Mouse (Mus musculus): ENCODE measurements around the gene Srbd1.

Gene Srbd1

GRCm38 (mm10) chr17:86145079-86145951 is at the start of gene Srbd1:
Srbd1 (minus strand) TSS chr17:86145175.
- DNase-seq, result peak; percentile 92 to 93

DNA sequence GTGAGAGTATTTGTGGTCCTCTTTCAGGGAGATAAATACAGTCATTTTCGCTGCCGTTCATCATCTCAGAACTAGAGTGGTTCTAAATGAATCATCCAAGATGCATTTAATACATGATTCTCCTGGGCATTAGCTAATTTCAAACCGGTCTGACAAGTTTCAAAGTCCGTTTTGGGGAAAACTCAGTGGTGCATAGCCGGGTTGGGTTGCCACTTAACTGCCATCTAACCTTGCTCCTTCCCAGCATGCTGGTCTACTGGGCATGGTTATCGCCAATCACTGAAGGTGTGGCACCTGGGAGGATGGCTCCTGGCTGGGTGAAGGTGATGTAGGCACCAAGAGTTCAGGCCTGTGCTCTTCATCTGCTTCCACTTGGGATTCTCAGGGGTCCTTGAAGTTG is 49.0 kb upstream of the Srbd1 start:
- DNase-seq, result no peak

DNA sequence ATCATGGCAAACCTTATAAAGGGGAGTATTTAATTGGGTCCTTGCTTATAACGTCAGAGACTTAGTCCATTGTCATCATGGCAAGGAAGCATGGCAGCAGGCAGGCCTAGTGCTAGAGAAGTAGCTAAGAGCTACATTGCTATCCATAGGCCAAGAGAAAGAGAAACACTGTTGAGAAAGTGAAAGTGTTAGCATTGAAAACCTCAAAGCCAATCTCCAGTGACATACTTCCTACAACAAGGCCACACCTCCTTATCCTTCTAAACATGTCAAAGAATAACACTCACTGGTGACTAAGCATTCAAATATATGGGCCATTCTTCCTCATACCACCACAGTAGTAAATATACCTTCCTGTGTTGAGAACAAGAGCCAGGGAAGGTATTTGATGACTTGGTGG is 42.8 kb upstream of the Srbd1 start:
- DNase-seq, result no peak

- no peak for DNase-seq
Observed at GRCm38 (mm10) chr17:86185584-86185983, 40.6 kb upstream of the Srbd1 start.

DNA sequence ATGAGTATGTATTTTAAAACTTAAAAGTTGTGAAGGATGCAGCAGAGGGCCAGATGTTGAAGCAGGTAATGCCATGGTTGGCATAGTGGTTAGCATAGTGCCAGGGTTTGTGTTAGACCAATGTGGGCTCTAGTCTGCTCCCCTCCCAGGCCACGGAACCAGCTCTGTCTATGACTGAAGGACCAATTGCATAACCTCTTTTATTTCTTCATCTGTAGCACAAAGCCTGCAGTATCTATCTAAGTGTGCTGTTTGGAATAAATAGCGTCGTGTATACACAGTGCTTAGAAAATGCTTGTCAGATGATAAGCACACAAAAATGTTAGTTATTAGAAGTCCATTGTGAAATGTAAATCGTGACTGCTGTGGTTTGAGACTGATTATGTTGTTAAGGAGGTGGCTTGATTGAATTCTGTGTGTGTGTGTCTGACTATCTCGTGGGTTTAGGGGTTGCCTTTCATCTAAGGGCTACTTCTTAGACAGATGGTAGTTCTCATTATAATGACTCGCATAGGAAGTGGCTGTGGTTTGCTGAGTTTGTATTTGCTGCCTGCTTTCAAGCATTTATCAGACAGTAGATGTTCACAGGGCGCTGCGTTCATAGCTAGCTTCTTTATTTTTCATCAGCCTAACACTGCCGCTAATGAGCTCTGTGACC is 39.7 kb upstream of the Srbd1 start:
- DNase-seq, result no peak

DNA sequence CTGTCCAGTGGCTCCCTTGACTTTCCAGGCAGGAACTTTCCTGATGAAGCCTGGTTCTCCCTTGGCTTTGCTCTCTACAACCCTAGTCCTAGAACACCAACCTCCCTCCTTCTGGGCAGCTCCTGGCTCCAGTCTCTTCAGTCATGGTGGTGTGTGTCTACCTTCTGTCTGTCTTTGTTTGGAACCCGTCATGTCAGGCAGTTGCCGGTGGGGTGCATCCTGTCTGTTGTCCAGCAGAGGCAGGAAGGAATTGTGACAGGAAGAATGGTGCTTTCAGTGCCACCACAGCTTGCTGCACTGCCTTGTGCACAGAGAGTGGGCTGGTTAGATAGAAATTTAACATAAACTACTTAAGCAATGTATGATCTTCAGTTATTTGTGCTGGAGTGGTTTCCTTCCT is 38.8 kb upstream of the Srbd1 start:
- no peak for DNase-seq

DNA sequence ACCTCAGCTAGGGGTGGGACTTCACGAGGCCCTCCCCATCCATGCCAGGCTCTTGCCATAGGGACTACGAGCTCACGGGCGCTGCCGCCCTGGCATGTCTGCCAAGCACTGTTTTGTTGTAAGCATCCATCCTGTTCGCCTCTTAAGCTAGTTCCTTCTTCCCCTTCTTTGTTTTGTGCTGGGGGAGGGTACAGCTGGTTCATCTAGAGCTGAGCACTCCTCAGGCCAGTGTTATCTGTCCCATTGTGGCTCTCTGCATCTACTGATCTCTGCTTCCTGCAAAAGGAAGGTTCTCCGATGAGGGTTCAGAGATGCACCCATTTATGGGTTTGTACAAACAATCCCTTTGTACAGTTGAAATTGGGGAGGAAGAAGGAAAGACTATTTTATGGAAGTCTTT is 31.7 kb upstream of the Srbd1 start:
- DNase-seq, result no peak

- no peak for DNase-seq
Observed at GRCm38 (mm10) chr17:86175516-86175915, 30.5 kb upstream of the Srbd1 start.

DNA sequence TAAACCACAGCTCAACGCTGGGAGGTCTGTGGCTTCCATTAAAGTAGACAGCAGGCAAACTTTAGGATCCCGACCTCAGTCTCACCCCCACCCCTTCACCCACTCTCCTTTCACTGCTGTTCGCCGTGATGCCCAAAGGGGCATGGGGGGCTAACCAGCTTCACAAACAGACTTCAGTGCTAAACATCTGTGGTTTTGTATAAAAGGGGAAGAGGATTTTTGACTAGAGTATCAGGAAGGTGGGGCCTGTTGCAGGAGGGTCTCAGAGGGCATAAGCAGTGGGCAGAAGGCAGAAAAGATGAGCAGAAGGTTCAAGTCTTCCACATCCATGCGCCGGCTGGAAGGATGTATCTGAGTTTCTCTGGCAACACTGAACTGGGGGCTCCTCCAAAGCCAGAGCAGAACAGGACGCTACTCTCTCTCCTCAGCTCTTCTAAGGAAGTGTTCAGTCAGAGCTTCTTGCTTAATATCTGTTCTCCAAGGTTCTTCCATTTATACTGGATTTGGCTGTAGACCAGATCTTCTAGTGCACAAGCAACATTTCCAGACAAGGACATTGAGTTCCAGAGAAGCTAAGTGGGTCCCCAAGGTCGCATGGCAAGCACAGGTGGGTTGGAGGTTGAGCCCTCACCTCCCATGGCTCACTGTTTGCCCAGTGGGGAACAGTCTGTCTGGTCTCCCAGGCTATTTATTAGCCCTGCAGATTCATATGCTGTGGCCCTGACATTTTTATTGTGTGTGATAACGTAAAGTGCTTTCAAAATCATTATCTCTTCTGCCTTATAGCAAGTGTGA is 25.4 kb upstream of the Srbd1 start:
- DNase-seq, result no peak

- no peak for DNase-seq
Observed at GRCm38 (mm10) chr17:86169092-86169491, 24.1 kb upstream of the Srbd1 start.

- DNase-seq, result peak; percentile 40 to 54
Observed at GRCm38 (mm10) chr17:86168231-86168981, 23.4 kb upstream of the Srbd1 start.

- DNase-seq, result peak; percentile 90 to 91
Observed at GRCm38 (mm10) chr17:86167320-86168230, 22.6 kb upstream of the Srbd1 start, which contains the start of gene Prkce. Prkce (plus strand) TSS chr17:86167785.

- peak; percentile 87 to 92 for DNase-seq
Observed at GRCm38 (mm10) chr17:86166567-86167319, 21.8 kb upstream of the Srbd1 start.

DNA sequence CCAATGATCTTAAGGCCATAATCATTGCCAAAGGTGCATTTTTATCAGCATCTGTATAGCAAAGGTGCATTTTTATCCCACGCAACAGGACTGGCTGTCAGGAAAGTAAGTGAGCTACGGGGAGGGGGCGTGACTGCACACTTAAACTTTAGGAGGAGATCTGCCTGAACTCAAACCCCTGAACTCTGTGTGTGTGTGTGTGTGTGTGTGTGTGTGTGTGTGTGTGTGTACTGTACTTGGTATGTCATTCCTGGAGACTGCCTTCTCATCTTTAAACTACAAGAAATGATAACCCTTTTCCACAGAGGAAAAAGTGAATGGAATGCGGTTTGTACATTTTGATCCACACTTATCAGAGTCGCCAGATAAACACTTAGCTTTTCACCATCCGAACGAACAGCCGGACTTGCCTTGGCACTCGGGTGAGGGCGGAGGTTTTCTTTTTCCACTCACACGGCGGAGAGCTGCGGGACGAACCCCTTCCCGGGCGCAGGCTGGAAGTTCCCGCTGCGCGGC is 21.1 kb upstream of the Srbd1 start:
- DNase-seq, result no peak

- DNase-seq, result no peak
Observed at GRCm38 (mm10) chr17:86164416-86164815, 19.4 kb upstream of the Srbd1 start.

GRCm38 (mm10) chr17:86162672-86163071 is 17.7 kb upstream of the Srbd1 start:
- peak in 1 of 2 experiments; percentile 26 for DNase-seq

- no peak for DNase-seq
Observed at GRCm38 (mm10) chr17:86156999-86157398, 12.0 kb upstream of the Srbd1 start.

DNA sequence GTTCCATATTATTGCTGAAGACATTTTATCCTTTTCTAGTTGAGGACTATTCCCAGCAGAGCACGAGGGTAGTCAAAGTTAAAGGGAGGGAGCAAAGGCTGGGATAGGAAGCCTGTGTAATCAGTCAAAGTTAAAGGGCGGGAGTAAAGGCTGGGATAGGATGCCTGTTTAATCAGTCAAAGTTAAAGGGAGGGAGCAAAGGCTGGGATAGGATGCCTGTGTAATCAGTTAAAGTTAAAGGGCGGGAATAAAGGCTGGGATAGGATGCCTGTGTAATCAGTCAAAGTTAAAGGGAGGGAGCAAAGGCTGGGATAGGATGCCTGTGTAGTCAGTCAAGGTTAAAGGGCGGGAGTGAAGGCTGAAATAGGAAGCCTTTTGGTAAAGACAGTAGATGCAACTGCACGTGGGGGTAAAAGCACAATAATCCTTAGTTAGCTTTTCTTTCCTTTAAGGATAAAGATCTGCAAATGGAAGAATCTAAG is 5.9 kb upstream of the Srbd1 start:
- DNase-seq, result peak; percentile 44 to 71

DNA sequence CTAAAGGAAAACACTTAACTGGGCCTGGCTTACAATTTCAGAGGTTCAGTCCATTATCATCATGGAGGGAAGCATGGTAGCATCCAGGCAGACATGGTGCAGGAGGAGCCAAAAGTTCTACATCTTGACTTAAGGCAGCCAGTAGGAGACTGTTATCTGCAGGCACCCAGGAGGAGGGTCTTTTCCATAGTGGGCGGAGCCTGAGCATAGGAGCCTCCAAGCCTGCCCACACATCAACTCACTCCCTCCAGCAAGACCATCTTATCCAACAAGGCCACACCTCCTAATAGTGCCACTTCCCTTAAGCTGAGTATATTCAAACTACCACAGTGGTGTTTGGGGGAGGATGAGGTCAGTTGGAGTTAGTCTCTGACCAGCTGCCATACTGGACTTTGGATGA is 4.8 kb upstream of the Srbd1 start:
- no peak for DNase-seq

DNA sequence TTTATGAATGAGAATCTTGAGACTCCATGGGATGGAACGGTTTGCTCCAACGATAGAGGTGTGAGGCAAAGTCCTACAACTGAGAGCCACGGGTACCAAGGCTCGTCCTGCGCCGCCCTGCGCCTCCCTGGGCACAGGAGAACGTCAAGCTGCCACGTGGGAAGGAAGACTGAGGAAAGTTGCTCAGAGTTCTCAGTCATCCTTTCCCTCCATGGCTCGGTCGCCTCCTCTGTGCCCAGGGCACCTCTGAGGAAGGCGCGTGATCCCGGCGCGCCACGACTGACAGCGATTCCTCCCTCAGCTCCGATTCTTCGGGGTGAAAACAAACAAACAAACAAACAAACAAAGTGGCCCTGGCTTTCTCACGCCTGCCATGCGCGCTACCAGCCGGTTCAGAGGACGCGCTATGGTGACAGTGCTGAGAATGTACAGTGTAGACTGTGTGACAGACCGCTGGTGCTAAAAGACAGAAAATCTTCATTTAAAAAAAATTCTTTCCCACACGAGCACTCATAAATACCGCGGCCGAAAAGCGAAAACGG is 367 bp downstream of the Srbd1 start:
- peak in 1 of 2 experiments; percentile 10 for DNase-seq
